22 mouse cellular contexts compared by ENCODE assay signal in genomic region chr4:80752259-80752658, GRCm38 (mm10).
A peak's percentile ranks its signal among the peaks of the same experiment; 100 is the strongest.
DNase-seq lines count a peak whose midpoint lies in the region; ATAC-seq lines count a peak whose summit lies in the region.
"Had no signal": no experiment of that assay in that cellular context is flagged by ENCODE, and none has a peak within 500 bp of the region (broad histone marks: within the 10 kb centered on the region; RNA-seq: fewer than 3 reads in every experiment).

No protein-coding gene starts in this region.

- peak; percentile 74 for DNase-seq in heart, adult 11 months
- no peak for DNase-seq in heart, adult 8-10 months (ENCODE audit: low spot score)
- no peak for DNase-seq in limb, embryonic 10.5 days (ENCODE audit: low spot score)
- peak; percentile 3 for DNase-seq in R1 (ENCODE audit: low read depth, low spot score)
- DNase-seq: adrenal gland, adult 2 months; adrenal gland, adult 8-10 months; adrenal gland, postnatal 10 days; adrenal gland, postnatal 14 days; adrenal gland, postnatal 25 days; adrenal gland, postnatal 36 days; B cell, adult 2 months; cerebellum, adult 11 months; cerebellum, adult 11-12 months; cerebellum, adult 18-20 months; cerebellum, adult 2 months had no signal

- H3K27me3 ChIP-seq in limb, embryonic 12.5 days: no peaks in the 10 kb centered on the region
- H3K27me3 ChIP-seq in limb, embryonic 10.5 days (ENCODE audit: low read depth, poor library complexity, severe bottlenecking): no peaks in the 10 kb centered on the region
- H3K27me3 ChIP-seq: CH12.LX had no signal

- no peak overlapping the region for H3K9ac ChIP-seq in limb, embryonic 12.5 days (replicated peaks)

- no peak overlapping the region for H3K27ac ChIP-seq in limb, embryonic 12.5 days
- H3K27ac ChIP-seq in limb, embryonic 10.5 days: no peak overlapping the region

- no peak overlapping the region for H3K4me3 ChIP-seq in limb, embryonic 12.5 days (replicated peaks)
- no peak overlapping the region for H3K4me3 ChIP-seq in limb, embryonic 10.5 days

- no peaks in the 10 kb centered on the region for H3K36me3 ChIP-seq in limb, embryonic 12.5 days
- no peaks in the 10 kb centered on the region for H3K36me3 ChIP-seq in limb, embryonic 10.5 days
- H3K36me3 ChIP-seq: G1E had no signal

- H3K4me1 ChIP-seq in limb, embryonic 12.5 days (replicated peaks): no peaks in the 10 kb centered on the region
- H3K4me1 ChIP-seq in limb, embryonic 10.5 days: no peaks in the 10 kb centered on the region

- 76% methylated on average over 6 of the region's 6 CpGs for WGBS in limb, embryonic 12.5 days
- 76% methylated on average over 6 of the region's 6 CpGs for WGBS in limb, embryonic 10.5 days

- H3K4me2 ChIP-seq in limb, embryonic 12.5 days: no peak overlapping the region

- peak; percentile 63; the same call in 1 of the 2 replicates for ATAC-seq in limb, embryonic 12.5 days (ENCODE audit: insufficient number of reproducible peaks, insufficient read depth, low FRiP score, low TSS enrichment, low read depth)
- ATAC-seq in megakaryocyte-erythroid progenitor cell, adult 5-6 weeks (replicated peaks; ENCODE audit: low FRiP score, low TSS enrichment, poor library complexity, severe bottlenecking): no peak
- ATAC-seq: activated CD4-positive, CD25-positive, alpha-beta regulatory T cell, adult 4 months; CD4-positive, CD25-positive, alpha-beta regulatory T cell, adult 4 months; Patski had no signal

- H3K9me3 ChIP-seq in limb, embryonic 12.5 days: no peaks in the 10 kb centered on the region
- no peaks in the 10 kb centered on the region for H3K9me3 ChIP-seq in limb, embryonic 10.5 days (replicated peaks)

Comparison
In these comparisons a context has a peak if more than half of its experiments do, and no peak if none do; other contexts are left out.
1. DNase-seq: peak in heart, adult 11 months (single experiment) and R1 (single experiment); none in heart, adult 8-10 months (single experiment) and limb, embryonic 10.5 days (single experiment).